In genomic region chr2:3449431-3449830, GRCm38 (mm10) we compare ENCODE assay signal across 30 mouse cellular contexts. TPM values are rescaled to one million over a fixed set of nuclear protein-coding genes. Genes with fewer than 3 reads are reported as not detected.
DNase-seq lines count a peak whose midpoint lies in the region.
"Had no signal": no experiment of that assay in that cellular context is flagged by ENCODE, and none has a peak within 500 bp of the region (broad histone marks: within the 10 kb centered on the region; RNA-seq: fewer than 3 reads in every experiment).

No protein-coding gene starts in this region.

- H3K9me3 ChIP-seq in heart, embryonic 10.5 days = no peaks in the 10 kb centered on the region
- H3K9me3 ChIP-seq: forebrain, embryonic 10.5 days; hindbrain, embryonic 13.5 days; limb, embryonic 15.5 days; lung, embryonic 15.5 days had no signal

- intact Hi-C loops in left cerebral cortex, postnatal 25 days (cut with DNase I) = no loop called here

- 56% methylated on average over 2 of the region's 2 CpGs for WGBS in heart, embryonic 10.5 days

- no peaks in the 10 kb centered on the region for H3K27me3 ChIP-seq in heart, embryonic 10.5 days (ENCODE audit: insufficient read depth, poor library complexity, severe bottlenecking)
- H3K27me3 ChIP-seq: hindbrain, embryonic 13.5 days; limb, embryonic 15.5 days; lung, embryonic 15.5 days had no signal

- no peak overlapping the region for H3K27ac ChIP-seq in heart, embryonic 10.5 days
- H3K27ac ChIP-seq: forebrain, embryonic 10.5 days; heart, adult 2 months; hindbrain, embryonic 13.5 days; limb, embryonic 15.5 days; liver, embryonic 14.5 days; lung, embryonic 15.5 days had no signal

- no peaks in the 10 kb centered on the region for H3K4me1 ChIP-seq in heart, embryonic 10.5 days
- H3K4me1 ChIP-seq: forebrain, embryonic 10.5 days; hindbrain, embryonic 13.5 days; limb, embryonic 15.5 days; lung, embryonic 15.5 days had no signal

- peaks cover 29% of the 10 kb centered on the region for H3K36me3 ChIP-seq in heart, embryonic 10.5 days

- H3K4me3 ChIP-seq in heart, embryonic 10.5 days = no peak overlapping the region
- H3K4me3 ChIP-seq: forebrain, embryonic 10.5 days; heart, adult 2 months; hindbrain, embryonic 13.5 days; limb, embryonic 15.5 days; lung, embryonic 15.5 days had no signal

- peak; percentile 39 for DNase-seq in heart, adult 11 months
- no peak for DNase-seq in heart, embryonic 10.5 days (ENCODE audit: low spot score)
- peak; percentile 48 to 62 for DNase-seq in right cerebral cortex, adult 2 months (ENCODE audit: low spot score in 2 of 2)
- no peak for DNase-seq in right cerebral cortex, postnatal 4 days
- DNase-seq in left cerebral cortex, postnatal 25 days (ENCODE audit: low spot score in 2 of 2) = peak; percentile 54 to 92
- DNase-seq in Muller cell, postnatal 12 days (ENCODE audit: inconsistent ontology term) = no peak
- DNase-seq in cerebellum, postnatal 36 days = no peak
- DNase-seq in thymus, postnatal 36 days = no peak
- DNase-seq: adrenal gland, postnatal 25 days; cerebellum, postnatal 10 days; gastrocnemius, postnatal 14 days; heart, adult 2 months; kidney, adult 18-20 months; kidney, postnatal 4 days; lung, postnatal 36 days; midbrain, embryonic 14.5 days; spleen, adult 18-20 months had no signal

RNA-seq across cellular contexts. Expression of gene Suv39h2, which starts 25.4 kb away (rescaled TPM):
- polyA plus RNA-seq in heart, embryonic 10.5 days (2016; fragmentation: Nextera tagmentation; extraction: Ambion mirVana) = 12.7 and 20.0 TPM in 2 replicates
- total RNA-seq in left cerebral cortex, postnatal 25 days (2021) = 1 to 10 TPM; 3.5 to 4.4 TPM

RNA-seq across cellular contexts. Expression of gene Dclre1c, which starts 25.5 kb away (rescaled TPM):
- polyA plus RNA-seq in heart, embryonic 10.5 days (2016; fragmentation: Nextera tagmentation; extraction: Ambion mirVana) = 6.3 and 6.7 TPM in 2 replicates
- 10 to 100 TPM; 10.2 to 11.4 TPM for total RNA-seq in left cerebral cortex, postnatal 25 days (2021)

RNA-seq across cellular contexts. Expression of gene Meig1, which starts 27.0 kb away (rescaled TPM):
- not detected in 2 replicates for polyA plus RNA-seq in heart, embryonic 10.5 days (2016; fragmentation: Nextera tagmentation; extraction: Ambion mirVana)
- total RNA-seq in left cerebral cortex, postnatal 25 days (2021) = 1 to 10 TPM; 3.3 to 4.6 TPM
- total RNA-seq: gastrocnemius, postnatal 14 days; megakaryocyte-erythroid progenitor cell, adult 5-6 weeks had no signal
- polyA plus RNA-seq: embryonic facial prominence, embryonic 11.5 days; forebrain, embryonic 10.5 days; heart, embryonic 14.5 days; inflammation-experienced regulatory T-cells, adult 6 months; limb, embryonic 15.5 days; liver, embryonic 14.5 days; neural tube, embryonic 11.5 days had no signal

RNA-seq across cellular contexts. Expression of gene Olah, which starts 52.4 kb away (rescaled TPM):
- not detected in 2 replicates for polyA plus RNA-seq in heart, embryonic 10.5 days (2016; fragmentation: Nextera tagmentation; extraction: Ambion mirVana)
- total RNA-seq in left cerebral cortex, postnatal 25 days (2021) = under 1 TPM in 1 of 2 experiments, not detected in 1; 0.18 TPM
- total RNA-seq: gastrocnemius, postnatal 14 days; heart, adult 2 months; heart, postnatal 25 days; left cerebral cortex, postnatal 10 days; megakaryocyte-erythroid progenitor cell, adult 5-6 weeks had no signal
- polyA plus RNA-seq: embryonic facial prominence, embryonic 11.5 days; forebrain, embryonic 10.5 days; heart, adult 2 months; heart, embryonic 14.5 days; hindbrain, embryonic 13.5 days; inflammation-experienced regulatory T-cells, adult 6 months; kidney, embryonic 16.5 days; liver, embryonic 14.5 days; lung, embryonic 15.5 days; midbrain, embryonic 14.5 days; neural tube, embryonic 11.5 days had no signal

Comparison
In these comparisons a context has a peak if more than half of its experiments do, and no peak if none do; other contexts are left out.
1. DNase-seq: peak in heart, adult 11 months (single experiment), right cerebral cortex, adult 2 months (2 of 2) and left cerebral cortex, postnatal 25 days (2 of 2); none in heart, embryonic 10.5 days (single experiment), right cerebral cortex, postnatal 4 days (single experiment), Muller cell, postnatal 12 days (single experiment), cerebellum, postnatal 36 days (0 of 2) and thymus, postnatal 36 days (0 of 2).